Mouse (Mus musculus) cortical plate, adult 2 months (tissue): ENCODE data around the gene Aebp2.

Source experiments
- CTCF ChIP-seq: fragments of 200-500 bp; IDR thresholded peaks from 2 replicates; pipeline ENCODE4 v1.5.1; 2011; ENCODE audit warnings: mild to moderate bottlenecking, control low read depth, low read length; ENCODE audit not compliant: insufficient read depth; ENCODE audit errors: extremely low read depth
- POLR2A ChIP-seq: fragments of 200-500 bp; IDR thresholded peaks from 2 replicates; pipeline ENCODE4 v1.6.1; 2011; ENCODE audit warnings: mild to moderate bottlenecking, low read length, control low read depth; ENCODE audit not compliant: insufficient read depth; ENCODE audit errors: extremely low read depth

DNA sequence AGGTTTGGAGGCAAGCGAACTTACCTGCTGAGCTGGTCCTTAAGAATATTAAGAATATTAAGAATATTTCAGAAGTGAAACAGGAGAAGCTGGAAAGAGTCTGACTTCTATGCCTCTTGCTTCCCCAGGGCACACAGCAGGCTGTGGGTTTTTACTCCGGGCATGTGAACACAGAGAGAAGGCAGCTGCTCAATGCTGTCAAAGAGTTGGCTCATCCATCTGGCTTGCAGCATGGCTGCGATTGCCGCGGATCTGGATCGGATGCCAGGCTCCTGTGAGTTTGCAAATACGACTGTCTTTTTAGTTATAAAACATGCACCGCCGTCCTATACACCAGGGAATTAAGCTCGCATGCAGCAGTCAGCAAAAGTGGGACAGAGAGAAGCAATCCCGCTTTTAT, 75.5 kb downstream of the Aebp2 start:
- TF ChIP-seq POLR2A (no peak), CTCF (no peak)
